8 mouse cellular contexts compared by ENCODE assay signal in the genomic region with DNA sequence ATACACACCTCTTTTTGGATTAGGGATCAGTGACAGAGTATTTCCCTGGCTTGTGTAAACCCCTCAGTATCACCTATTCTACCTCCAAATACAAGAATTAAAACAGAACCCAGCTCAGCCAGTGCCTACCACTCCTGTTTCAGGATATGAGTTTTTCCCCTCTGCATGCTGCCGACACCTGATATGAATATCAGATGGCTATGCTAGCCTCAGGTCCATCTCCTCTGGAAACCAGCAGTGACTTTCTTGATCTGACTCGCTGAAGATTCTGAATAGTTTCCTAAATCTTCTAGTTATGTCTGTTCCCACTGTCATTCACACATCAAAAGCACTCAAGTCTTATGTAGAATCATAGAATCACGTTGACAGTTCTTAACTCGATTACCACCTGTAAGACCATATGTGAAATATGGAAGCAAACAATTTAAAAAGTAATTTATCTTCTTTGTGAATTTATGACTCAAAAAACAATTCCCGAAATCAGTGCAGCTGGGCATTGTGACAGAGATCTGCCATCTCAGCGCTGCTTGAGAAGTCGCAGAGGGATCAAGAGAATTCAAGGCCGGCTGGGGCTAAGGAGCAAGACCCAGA. TPM values are rescaled to one million over a fixed set of nuclear protein-coding genes. Genes with fewer than 3 reads are reported as not detected.
DNase-seq lines count a peak whose midpoint lies in the region; ATAC-seq and TF ChIP-seq lines count a peak whose summit lies in the region.

No protein-coding gene starts in this region.

- no peak overlapping the region for H3K9ac ChIP-seq in heart, embryonic 12.5 days
- H3K9ac ChIP-seq in CH12.LX (ENCODE audit: insufficient read depth, low read depth) = peak overlapping the region; percentile 86
- peak overlapping the region; percentile 83; the same call in 1 of the 2 replicates for H3K9ac ChIP-seq in liver, embryonic 13.5 days

- 0 out of 2 replicates have a peak overlapping the region, but pooled peaks have one; percentile 82 for H3K27ac ChIP-seq in heart, embryonic 12.5 days (ENCODE audit: poor library complexity, severe bottlenecking)
- H3K27ac ChIP-seq in CH12.LX (ENCODE audit: insufficient read depth, low read depth) = peak overlapping the region; percentile 87
- H3K27ac ChIP-seq in liver, embryonic 13.5 days = peak overlapping the region; percentile 94

- WGBS in heart, embryonic 12.5 days = 57% methylated on average over 8 of the region's 8 CpGs
- 43% methylated on average over 8 of the region's 8 CpGs for WGBS in liver, embryonic 13.5 days (ENCODE audit: insufficient replicate concordance)

- TF ChIP-seq CTCF in CH12.LX (conservative IDR thresholded peaks at IDR 0.05 in 1 of 2, IDR thresholded peaks at IDR 0.05 in 1 of 2; ENCODE audit: low read depth in 2 of 2, low read length in 2 of 2) = no peak

- peak; percentile 65 for TF ChIP-seq EP300 in CH12.LX (IDR thresholded peaks at IDR 0.05; ENCODE audit: low read length)

- no peaks in the 10 kb centered on the region for H3K36me3 ChIP-seq in heart, embryonic 12.5 days
- H3K36me3 ChIP-seq in CH12.LX (replicated peaks in 1 of 2; ENCODE audit: control insufficient read depth in 1 of 2, insufficient read depth in 1 of 2, low read length in 1 of 2) = no peaks in the 10 kb centered on the region
- H3K36me3 ChIP-seq in erythroblast, embryonic 14.5 days (ENCODE audit: control insufficient read depth) = peaks cover 27% of the 10 kb centered on the region
- H3K36me3 ChIP-seq in liver, embryonic 13.5 days = no peaks in the 10 kb centered on the region

- in situ Hi-C loops in CH12.LX (cut with MboI; ENCODE audit: low pct_ligation_motif_present, low pct_unique_long_range_greater_than_20kb, low sequenced_read_pairs) = no loop called here

- dilution Hi-C loops in CH12.LX (cut with MboI; ENCODE audit: extremely low pct_ligation_motif_present, extremely low pct_unique_long_range_greater_than_20kb, low sequenced_read_pairs) = no loop called here

- no peak for TF ChIP-seq POLR2A in CH12.LX (IDR thresholded peaks at IDR 0.05; ENCODE audit: low read depth, low read length)

- no peak for ATAC-seq in heart, embryonic 12.5 days (ENCODE audit: insufficient number of reproducible peaks, low FRiP score)
- no peak for ATAC-seq in liver, embryonic 13.5 days (ENCODE audit: low read depth)

- no peak overlapping the region for H3K4me3 ChIP-seq in heart, embryonic 12.5 days
- peak overlapping the region; percentile 14 to 59 (median 55) for H3K4me3 ChIP-seq in CH12.LX (replicated peaks in 1 of 3; ENCODE audit: low read depth in 2 of 3, low read length in 2 of 3, poor library complexity in 1 of 3)
- peak overlapping the region; percentile 84 for H3K4me3 ChIP-seq in erythroblast, embryonic 14.5 days (replicated peaks)
- H3K4me3 ChIP-seq in liver, embryonic 13.5 days (replicated peaks) = peak overlapping the region; percentile 73

- 0 out of 2 replicates have a peak, but pooled peaks cover 12% of the 10 kb centered on the region for H3K27me3 ChIP-seq in heart, embryonic 12.5 days (replicated peaks)
- no peaks in the 10 kb centered on the region for H3K27me3 ChIP-seq in CH12.LX (replicated peaks)
- H3K27me3 ChIP-seq in erythroblast, embryonic 14.5 days (ENCODE audit: control insufficient read depth) = no peaks in the 10 kb centered on the region
- H3K27me3 ChIP-seq in liver, embryonic 13.5 days = no peaks in the 10 kb centered on the region

- peak overlapping the region; percentile 88 for H3K4me2 ChIP-seq in heart, embryonic 12.5 days
- peak overlapping the region; percentile 90 for H3K4me2 ChIP-seq in CH12.LX (ENCODE audit: insufficient read depth, low read depth, poor library complexity, severe bottlenecking)
- H3K4me2 ChIP-seq in liver, embryonic 13.5 days = peak overlapping the region; percentile 87

- no peaks in the 10 kb centered on the region; the same call in 1 of the 2 replicates for H3K9me3 ChIP-seq in heart, embryonic 12.5 days (replicated peaks)
- no peaks in the 10 kb centered on the region for H3K9me3 ChIP-seq in CH12.LX (replicated peaks; ENCODE audit: low read length)
- H3K9me3 ChIP-seq in erythroblast, embryonic 14.5 days (ENCODE audit: control insufficient read depth, low read length) = no peaks in the 10 kb centered on the region
- no peaks in the 10 kb centered on the region for H3K9me3 ChIP-seq in liver, embryonic 13.5 days (replicated peaks)

- DNase-seq in heart, adult 9 months (ENCODE audit: low spot score in 2 of 2) = no peak
- DNase-seq in CH12.LX (ENCODE audit: extremely low read depth) = peak; percentile 71
- DNase-seq in liver, embryonic 13.5 days = no peak
- DNase-seq in T-cell, adult 2 months (ENCODE audit: low spot score) = no peak
- DNase-seq in urinary bladder, adult 18-20 months (ENCODE audit: low spot score in 2 of 2) = no peak
- no peak for DNase-seq in yolk sac, embryonic 10.5 days (ENCODE audit: low spot score)

- H3K79me2 ChIP-seq in CH12.LX (replicated peaks; ENCODE audit: control insufficient read depth, extremely low read depth, insufficient read depth, poor library complexity, severe bottlenecking) = no peaks in the 10 kb centered on the region

- no peak for TF ChIP-seq RAD21 in CH12.LX (IDR thresholded peaks at IDR 0.05; ENCODE audit: low read depth, low read length)

- H3K4me1 ChIP-seq in heart, embryonic 12.5 days (replicated peaks) = 0 out of 2 replicates have a peak, but pooled peaks cover 5% of the 10 kb centered on the region
- peaks cover 11 to 51% of the 10 kb centered on the region in 2 experiments for H3K4me1 ChIP-seq in CH12.LX (ENCODE audit: control insufficient read depth in 1 of 2, insufficient read depth in 2 of 2)
- H3K4me1 ChIP-seq in erythroblast, embryonic 14.5 days (ENCODE audit: control insufficient read depth) = peaks cover 66% of the 10 kb centered on the region
- H3K4me1 ChIP-seq in liver, embryonic 13.5 days (replicated peaks) = peaks cover 57% of the 10 kb centered on the region

TF ChIP-seq in CH12.LX, 34 proteins besides CTCF, POLR2A, EP300 and RAD21 (continues in another document):
- TF ChIP-seq BHLHE40 (IDR thresholded peaks at IDR 0.05; ENCODE audit: low read depth, low read length) (peak; percentile 38; the same call in 1 of the 2 replicates), MAZ (IDR thresholded peaks at IDR 0.05; ENCODE audit: low read depth, low read length) (no peak), JUN (IDR thresholded peaks at IDR 0.05; ENCODE audit: insufficient read depth, low read depth, low read length) (no peak; the same call in 1 of the 2 replicates), ZMIZ1 (IDR thresholded peaks at IDR 0.05; ENCODE audit: low read depth, low read length) (no peak; the same call in 1 of the 2 replicates), JUND (conservative IDR thresholded peaks at IDR 0.05; ENCODE audit: low read depth, low read length) (peak; percentile 58; the same call in 1 of the 2 replicates), ELF1 (IDR thresholded peaks at IDR 0.05; ENCODE audit: low read depth, low read length) (no peak), NRF1 (IDR thresholded peaks at IDR 0.05; ENCODE audit: low read depth, low read length) (no peak), CHD1 (IDR thresholded peaks at IDR 0.05; ENCODE audit: low read depth, low read length) (no peak; the same call in 1 of the 2 replicates), ZC3H11A (IDR thresholded peaks at IDR 0.05; ENCODE audit: low read depth, low read length) (no peak), MYC (IDR thresholded peaks at IDR 0.05; ENCODE audit: low read depth, low read length) (no peak), E2F4 (IDR thresholded peaks at IDR 0.05; ENCODE audit: insufficient replicate concordance, low read depth, low read length) (no peak), CHD2 (IDR thresholded peaks at IDR 0.05; ENCODE audit: low read length) (no peak), MXI1 (IDR thresholded peaks at IDR 0.05; ENCODE audit: low read depth, low read length) (no peak), MEF2A (IDR thresholded peaks at IDR 0.05; ENCODE audit: borderline replicate concordance, low read depth, low read length) (no peak), RCOR1 (conservative IDR thresholded peaks at IDR 0.05; ENCODE audit: low read depth, low read length) (no peak)

RNA-seq across cellular contexts. Expression of gene Mettl7a1, which starts 0.4 kb away (rescaled TPM):
- polyA plus RNA-seq in heart, embryonic 12.5 days (2016; fragmentation: Nextera tagmentation; extraction: Ambion mirVana) = 3.1 and 3.8 TPM in 2 replicates
- total RNA-seq in CH12.LX (2012; rRNA removed) (5.8 and 6.5 TPM in 2 replicates), CH12.LX (2014; rRNA removed) (17.2 and 17.9 TPM in 2 replicates)
- polyA plus RNA-seq in CH12.LX (2012; ENCODE audit: insufficient read length, low read depth) = 14.2 and 14.9 TPM in 2 replicates
- 9.7 and 12.9 TPM in 2 replicates for polyA plus RNA-seq in erythroblast, embryonic 14.5 days (2012)
- polyA plus RNA-seq in liver, embryonic 13.5 days (2015; fragmentation: Nextera tagmentation; extraction: Ambion mirVana) = 6.6 and 7.7 TPM in 2 replicates

RNA-seq across cellular contexts. Expression of gene Tmprss12, which starts 22.9 kb away (rescaled TPM):
- polyA plus RNA-seq in heart, embryonic 12.5 days (2016; fragmentation: Nextera tagmentation; extraction: Ambion mirVana) = not detected in 2 replicates
- total RNA-seq in CH12.LX (2012; rRNA removed) (not detected in 2 replicates), CH12.LX (2014; rRNA removed) (not detected in 2 replicates)
- polyA plus RNA-seq in CH12.LX (2012; ENCODE audit: insufficient read length, low read depth) = not detected in 2 replicates
- polyA plus RNA-seq in erythroblast, embryonic 14.5 days (2012) = not detected in 2 replicates
- polyA plus RNA-seq in liver, embryonic 13.5 days (2015; fragmentation: Nextera tagmentation; extraction: Ambion mirVana) = not detected in 2 replicates

RNA-seq across cellular contexts. Expression of gene Mettl7a3, which starts 31.2 kb away (rescaled TPM):
- not detected in 2 replicates for polyA plus RNA-seq in heart, embryonic 12.5 days (2016; fragmentation: Nextera tagmentation; extraction: Ambion mirVana)
- 0.17 TPM in 1 of 2 replicates, not detected in the other for total RNA-seq in CH12.LX (2012; rRNA removed)
- not detected in 2 replicates for total RNA-seq in CH12.LX (2014; rRNA removed)
- 0.33 and 0.70 TPM in 2 replicates for polyA plus RNA-seq in CH12.LX (2012; ENCODE audit: insufficient read length, low read depth)
- not detected in 2 replicates for polyA plus RNA-seq in erythroblast, embryonic 14.5 days (2012)
- polyA plus RNA-seq in liver, embryonic 13.5 days (2015; fragmentation: Nextera tagmentation; extraction: Ambion mirVana) = not detected in 2 replicates

RNA-seq across cellular contexts. Expression of gene Methig1, which starts 49.4 kb away (rescaled TPM):
- not detected in 2 replicates for polyA plus RNA-seq in heart, embryonic 12.5 days (2016; fragmentation: Nextera tagmentation; extraction: Ambion mirVana)
- total RNA-seq in CH12.LX (2012; rRNA removed) (not detected in 2 replicates), CH12.LX (2014; rRNA removed) (not detected in 2 replicates)
- polyA plus RNA-seq in CH12.LX (2012; ENCODE audit: insufficient read length, low read depth) = not detected in 2 replicates
- not detected in 2 replicates for polyA plus RNA-seq in erythroblast, embryonic 14.5 days (2012)
- not detected in 2 replicates for polyA plus RNA-seq in liver, embryonic 13.5 days (2015; fragmentation: Nextera tagmentation; extraction: Ambion mirVana)

RNA-seq across cellular contexts. Expression of gene Mettl7a2, which starts 49.5 kb away (rescaled TPM):
- not detected in 2 replicates for polyA plus RNA-seq in heart, embryonic 12.5 days (2016; fragmentation: Nextera tagmentation; extraction: Ambion mirVana)
- total RNA-seq in CH12.LX (2012; rRNA removed) (not detected in 2 replicates), CH12.LX (2014; rRNA removed) (not detected in 2 replicates)
- not detected in 2 replicates for polyA plus RNA-seq in CH12.LX (2012; ENCODE audit: insufficient read length, low read depth)
- not detected in 2 replicates for polyA plus RNA-seq in erythroblast, embryonic 14.5 days (2012)
- not detected in 2 replicates for polyA plus RNA-seq in liver, embryonic 13.5 days (2015; fragmentation: Nextera tagmentation; extraction: Ambion mirVana)
